Mouse (Mus musculus): ENCODE results near the gene Dock11.

Gene Dock11

DNA sequence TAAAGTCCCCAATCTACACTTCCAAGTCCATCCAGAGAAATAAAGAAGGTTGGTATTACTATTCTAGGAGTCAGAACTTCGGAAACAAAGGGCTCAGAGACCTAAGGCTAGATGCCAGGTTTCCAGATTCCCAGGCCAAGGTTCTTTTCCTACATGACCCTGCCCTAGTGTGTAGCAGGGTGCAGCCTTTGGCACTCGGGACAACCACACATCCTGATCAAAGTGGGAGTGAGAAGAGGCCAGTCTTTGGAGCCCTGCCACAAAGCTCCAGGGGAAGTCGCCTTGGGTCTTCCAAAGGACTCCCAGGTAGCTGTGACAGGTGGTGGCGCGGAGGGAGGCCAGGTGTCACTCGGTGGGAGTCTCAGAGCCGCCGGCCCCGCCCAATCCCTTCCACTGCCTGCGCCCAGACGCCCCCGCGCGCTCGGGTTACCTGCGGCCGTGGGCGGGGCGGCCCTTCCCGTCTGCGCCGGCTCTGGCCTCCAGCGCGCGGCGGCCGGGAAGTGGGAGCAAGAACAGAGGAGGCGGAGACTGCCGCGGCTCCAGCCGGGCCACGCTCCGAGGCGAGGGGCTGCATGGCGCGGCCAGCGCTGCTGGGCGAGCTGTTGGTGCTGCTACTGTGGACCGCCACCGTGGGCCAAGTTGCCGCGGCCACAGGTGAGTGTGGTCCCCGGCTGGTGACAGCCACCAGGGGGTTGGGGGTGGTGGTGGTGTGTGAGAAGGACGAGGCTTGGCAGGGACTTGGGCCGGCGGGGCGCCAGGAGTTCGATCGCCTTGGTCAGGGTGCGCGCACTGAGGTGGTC, 223.2 kb downstream of the Dock11 start, which contains the start of gene Il13ra1:
Gene Il13ra1, plus strand, starts transcription at position 489 of the 800 bp plus-strand sequence.
- DNase-seq: peak; percentile 7

DNA sequence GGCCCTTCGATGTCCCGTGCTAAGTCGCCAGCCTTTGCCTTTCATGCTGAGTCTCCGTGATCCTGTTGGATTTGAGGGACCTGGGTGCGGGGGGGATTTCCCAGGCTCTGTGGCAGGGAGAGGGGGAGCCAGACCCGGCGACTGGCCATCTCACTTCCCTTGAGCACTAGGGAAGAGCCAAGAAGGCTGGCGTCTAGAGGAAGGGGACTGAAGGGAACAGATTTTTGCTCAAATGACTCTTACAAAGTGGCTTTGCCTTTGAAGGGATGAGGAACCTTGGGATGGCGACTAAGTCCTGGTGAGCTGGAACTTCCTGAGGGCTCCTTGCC, 223.8 kb downstream of the Dock11 start:
- DNase-seq: no peak

DNA sequence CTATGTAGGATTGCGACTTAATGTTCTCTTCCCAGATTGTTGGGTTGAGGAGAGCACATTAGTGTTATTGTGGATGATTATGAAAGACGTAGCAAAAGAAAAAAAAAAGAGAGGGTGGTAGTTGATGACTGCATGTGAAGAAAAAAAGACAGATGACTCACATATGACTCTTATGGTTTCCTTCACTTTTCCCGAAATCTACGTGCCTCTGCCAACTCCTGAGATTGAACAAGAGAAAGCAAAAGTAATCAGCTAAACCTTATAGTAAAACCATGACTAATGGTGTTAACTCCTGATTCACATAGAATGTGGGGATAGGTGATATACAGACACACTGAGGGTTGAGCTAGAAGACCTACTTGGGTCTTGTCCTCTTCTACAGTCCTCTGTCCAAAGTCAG, 226.5 kb downstream of the Dock11 start:
- DNase-seq: no peak
